Mouse (Mus musculus): ENCODE data around the gene Usp30. TPM values are rescaled to one million over a fixed set of nuclear protein-coding genes. Genes with fewer than 3 reads are reported as not detected.

The Usp30 gene
- 2.0 and 3.6 TPM in 2 replicates for polyA plus RNA-seq (2011; ENCODE audit: insufficient read depth, insufficient read length, low replicate concordance, missing spikeins)

- Histone ChIP-seq H3K27ac (ENCODE audit: control insufficient read depth, insufficient read depth, low read depth, low read length, poor library complexity) (no peak within 1 kb of the TSS), H3K4me1 (ENCODE audit: control insufficient read depth, insufficient read depth, low read length) (no peaks in the 10 kb centered on the region; the same call in 1 of the 2 replicates), H3K4me3 (replicated peaks; ENCODE audit: control insufficient read depth, low read depth, low read length) (no peak within 1 kb of the TSS)
- 89% methylated on average over 6 of the region's 6 CpGs for WGBS
- TF ChIP-seq CTCF (IDR thresholded peaks at IDR 0.05; ENCODE audit: control insufficient read depth, insufficient read depth, low read length), result no peak
- TF ChIP-seq POLR2A (IDR thresholded peaks at IDR 0.05; ENCODE audit: borderline replicate concordance, control insufficient read depth, low read depth, low read length), result no peak
Observed at GRCm38 (mm10) chr5:114065161-114065560, at the start of gene Usp30. Usp30 (plus strand) TSS chr5:114065461.

GRCm38 (mm10) chr5:114024390-114024789 is 40.9 kb upstream of the Usp30 start:
- Histone ChIP-seq H3K27ac (ENCODE audit: control insufficient read depth, insufficient read depth, low read depth, low read length, poor library complexity) (no peak overlapping the region), H3K4me1 (ENCODE audit: control insufficient read depth, insufficient read depth, low read length) (no peaks in the 10 kb centered on the region), H3K4me3 (replicated peaks; ENCODE audit: control insufficient read depth, low read depth, low read length) (no peak overlapping the region)
- 47% methylated on average over 6 of the region's 6 CpGs for WGBS
- TF ChIP-seq POLR2A (IDR thresholded peaks at IDR 0.05; ENCODE audit: borderline replicate concordance, control insufficient read depth, low read depth, low read length) (no peak), CTCF (IDR thresholded peaks at IDR 0.05; ENCODE audit: control insufficient read depth, insufficient read depth, low read length) (no peak)

GRCm38 (mm10) chr5:114024885-114025284 is 40.4 kb upstream of the Usp30 start:
- no peaks in the 10 kb centered on the region for H3K4me1 ChIP-seq (ENCODE audit: control insufficient read depth, insufficient read depth, low read length)
- whole genome bisulfite sequencing, result 8% methylated on average over 10 of the region's 10 CpGs
- no peak overlapping the region for H3K4me3 ChIP-seq (replicated peaks; ENCODE audit: control insufficient read depth, low read depth, low read length)
- H3K27ac ChIP-seq (ENCODE audit: control insufficient read depth, insufficient read depth, low read depth, low read length, poor library complexity), result no peak overlapping the region
- no peak for TF ChIP-seq CTCF (IDR thresholded peaks at IDR 0.05; ENCODE audit: control insufficient read depth, insufficient read depth, low read length)
- no peak for TF ChIP-seq POLR2A (IDR thresholded peaks at IDR 0.05; ENCODE audit: borderline replicate concordance, control insufficient read depth, low read depth, low read length)

- no peak overlapping the region for H3K4me3 ChIP-seq (replicated peaks; ENCODE audit: control insufficient read depth, low read depth, low read length)
- WGBS, result 79% methylated on average over 12 of the region's 12 CpGs
- no peak for TF ChIP-seq CTCF (IDR thresholded peaks at IDR 0.05; ENCODE audit: control insufficient read depth, insufficient read depth, low read length)
- no peak for TF ChIP-seq POLR2A (IDR thresholded peaks at IDR 0.05; ENCODE audit: borderline replicate concordance, control insufficient read depth, low read depth, low read length)
- no peaks in the 10 kb centered on the region for H3K4me1 ChIP-seq (ENCODE audit: control insufficient read depth, insufficient read depth, low read length)
- no peak overlapping the region for H3K27ac ChIP-seq (ENCODE audit: control insufficient read depth, insufficient read depth, low read depth, low read length, poor library complexity)
Observed at GRCm38 (mm10) chr5:114027217-114027944, 37.9 kb upstream of the Usp30 start.

GRCm38 (mm10) chr5:114028111-114028510 is 37.1 kb upstream of the Usp30 start:
- no peaks in the 10 kb centered on the region for H3K4me1 ChIP-seq (ENCODE audit: control insufficient read depth, insufficient read depth, low read length)
- TF ChIP-seq POLR2A (IDR thresholded peaks at IDR 0.05; ENCODE audit: borderline replicate concordance, control insufficient read depth, low read depth, low read length) (no peak), CTCF (IDR thresholded peaks at IDR 0.05; ENCODE audit: control insufficient read depth, insufficient read depth, low read length) (no peak)
- H3K4me3 ChIP-seq (replicated peaks; ENCODE audit: control insufficient read depth, low read depth, low read length), result no peak overlapping the region
- H3K27ac ChIP-seq (ENCODE audit: control insufficient read depth, insufficient read depth, low read depth, low read length, poor library complexity), result no peak overlapping the region
- 82% methylated on average over 12 of the region's 12 CpGs for WGBS

- no peak for TF ChIP-seq CTCF (IDR thresholded peaks at IDR 0.05; ENCODE audit: control insufficient read depth, insufficient read depth, low read length)
- no peak for TF ChIP-seq POLR2A (IDR thresholded peaks at IDR 0.05; ENCODE audit: borderline replicate concordance, control insufficient read depth, low read depth, low read length)
- no peaks in the 10 kb centered on the region for H3K4me1 ChIP-seq (ENCODE audit: control insufficient read depth, insufficient read depth, low read length)
- 86% methylated on average over 12 of the region's 12 CpGs for WGBS
- no peak overlapping the region for H3K27ac ChIP-seq (ENCODE audit: control insufficient read depth, insufficient read depth, low read depth, low read length, poor library complexity)
- H3K4me3 ChIP-seq (replicated peaks; ENCODE audit: control insufficient read depth, low read depth, low read length), result no peak overlapping the region
Observed at GRCm38 (mm10) chr5:114030652-114031051, 34.6 kb upstream of the Usp30 start.

- TF ChIP-seq POLR2A (IDR thresholded peaks at IDR 0.05; ENCODE audit: borderline replicate concordance, control insufficient read depth, low read depth, low read length) (no peak), CTCF (IDR thresholded peaks at IDR 0.05; ENCODE audit: control insufficient read depth, insufficient read depth, low read length) (no peak)
- WGBS, result 75% methylated on average over 3 of the region's 3 CpGs
- Histone ChIP-seq H3K27ac (ENCODE audit: control insufficient read depth, insufficient read depth, low read depth, low read length, poor library complexity) (no peak overlapping the region), H3K4me1 (ENCODE audit: control insufficient read depth, insufficient read depth, low read length) (no peaks in the 10 kb centered on the region), H3K4me3 (replicated peaks; ENCODE audit: control insufficient read depth, low read depth, low read length) (no peak overlapping the region)
Observed at GRCm38 (mm10) chr5:114032161-114032763, 33.0 kb upstream of the Usp30 start.

- TF ChIP-seq POLR2A (IDR thresholded peaks at IDR 0.05; ENCODE audit: borderline replicate concordance, control insufficient read depth, low read depth, low read length) (no peak), CTCF (IDR thresholded peaks at IDR 0.05; ENCODE audit: control insufficient read depth, insufficient read depth, low read length) (no peak)
- Histone ChIP-seq H3K4me1 (ENCODE audit: control insufficient read depth, insufficient read depth, low read length) (no peaks in the 10 kb centered on the region), H3K4me3 (replicated peaks; ENCODE audit: control insufficient read depth, low read depth, low read length) (no peak overlapping the region), H3K27ac (ENCODE audit: control insufficient read depth, insufficient read depth, low read depth, low read length, poor library complexity) (no peak overlapping the region)
- 71% methylated on average over 7 of the region's 7 CpGs for WGBS
Observed at GRCm38 (mm10) chr5:114034393-114034792, 30.9 kb upstream of the Usp30 start.
